Mouse (Mus musculus) G1E (cell line): ENCODE data around the gene Cldn5.

Experiments
- CTCF ChIP-seq: IDR thresholded peaks from 2 replicates; pipeline ENCODE4 v1.5.1; 2012; ENCODE audit warnings: low read depth, low read length, inconsistent platforms, mixed read lengths
- GATA1 ChIP-seq: IDR thresholded peaks from 2 replicates; pipeline ENCODE4 v1.6.1; 2012; ENCODE audit warnings: borderline replicate concordance, low read length, inconsistent platforms, mixed read lengths
- TAL1 ChIP-seq: conservative IDR thresholded peaks from 2 replicates; pipeline ENCODE4 v1.6.1; 2012; ENCODE audit warnings: low read depth, low read length, inconsistent platforms, mixed read lengths

GRCm38 (mm10) chr16:18781810-18782209 is 5.2 kb downstream of the Cldn5 start:
- TF ChIP-seq GATA1 (no peak), CTCF (no peak), TAL1 (no peak)
